Mouse (Mus musculus) brain, embryonic 14.5 days (tissue): Measurements from ENCODE around the gene Megf6. TPM values are rescaled to one million over a fixed set of nuclear protein-coding genes. Genes with fewer than 3 reads are reported as not detected.
A peak's percentile ranks its signal among the peaks of the same experiment; 100 is the strongest.

Experiments used
- DNase-seq: peaks from one replicate; pipeline ENCODE4 v3.0.0-alpha.2; 2011; ENCODE audit warnings: low read depth
- CTCF ChIP-seq: fragments of 200-500 bp; IDR thresholded peaks from 2 replicates; pipeline ENCODE4 v1.5.1; 2012; ENCODE audit warnings: inconsistent platforms, mild to moderate bottlenecking, moderate library complexity, borderline replicate concordance; ENCODE audit not compliant: insufficient read depth, insufficient read length; ENCODE audit errors: extremely low read depth
- POLR2A ChIP-seq: fragments of 200-500 bp; IDR thresholded peaks from 2 replicates; pipeline ENCODE4 v1.6.1; 2012; ENCODE audit warnings: mild to moderate bottlenecking, inconsistent platforms, borderline replicate concordance; ENCODE audit not compliant: poor library complexity, insufficient read depth, insufficient read length, severe bottlenecking; ENCODE audit errors: extremely low read depth
- polyA plus RNA-seq: library from polyadenylated mRNA; depleted of rRNA; stranded (reverse); fragments of >200 nt; gene quantifications from 2 replicates; pipeline ENCODE4 v1.2.3, GENCODE M21; 2012; rRNA removed

The Megf6 gene
- polyA plus RNA-seq, result 12.4 and 21.0 TPM in 2 replicates

DNA sequence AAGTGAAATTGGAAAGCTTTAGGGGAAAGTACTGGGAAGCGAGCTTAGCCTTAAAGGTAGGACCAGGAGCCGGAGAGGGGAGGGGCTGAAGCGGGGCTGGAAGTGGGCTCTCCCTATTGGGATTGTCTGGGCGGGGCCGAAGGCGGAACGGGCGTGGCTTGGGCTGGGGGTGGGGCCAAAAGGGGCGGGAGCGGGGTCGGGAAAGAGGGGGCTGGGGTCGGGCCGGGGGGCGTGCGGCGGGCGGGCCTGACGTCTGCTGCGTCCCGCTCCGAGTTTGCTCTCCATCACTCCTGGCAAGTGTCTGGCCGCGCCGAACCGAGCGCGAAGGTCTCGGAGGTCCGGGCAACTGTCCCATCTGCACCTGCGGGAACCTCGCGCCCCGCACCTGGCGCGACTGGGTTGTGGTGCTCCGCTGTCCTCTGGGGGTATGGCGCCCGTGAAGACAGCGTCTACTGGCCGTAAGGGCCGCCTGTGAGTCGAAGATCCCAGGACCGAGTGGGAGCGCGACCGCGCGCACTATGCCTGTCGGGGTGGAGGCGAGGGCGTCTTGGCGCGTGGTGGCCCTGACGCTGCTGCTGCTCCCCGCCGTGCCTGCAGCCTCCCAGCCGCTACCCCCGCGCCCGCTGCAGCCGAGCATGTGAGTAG lies at the start of gene Megf6:
Megf6 (plus strand) TSS at position 225 of the 645 bp plus-strand sequence.
- DNase-seq, result peak; percentile 73
- TF ChIP-seq CTCF (no peak), POLR2A (no peak)

DNA sequence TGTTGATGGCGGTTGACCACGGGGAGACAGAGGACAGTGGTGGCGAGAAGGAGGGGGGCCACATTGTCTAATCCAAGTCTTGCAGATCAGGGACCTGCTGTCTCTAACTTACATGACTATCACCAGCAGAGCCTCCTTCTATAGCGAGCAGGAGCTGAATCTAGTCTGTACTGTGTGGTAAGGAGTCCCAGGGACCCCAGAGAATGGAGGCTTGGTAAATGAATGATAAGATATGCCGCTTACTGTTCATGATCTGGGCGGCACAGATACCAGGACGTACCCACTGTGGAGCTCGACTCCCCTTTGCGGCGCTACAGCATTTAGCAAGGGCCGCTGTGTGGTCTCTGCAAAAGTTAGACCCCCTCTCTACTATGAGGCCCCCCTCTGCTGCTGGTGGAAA lies 48.7 kb upstream of the Megf6 start:
- DNase-seq, result peak; percentile 43
- TF ChIP-seq POLR2A (no peak), CTCF (no peak)

DNA sequence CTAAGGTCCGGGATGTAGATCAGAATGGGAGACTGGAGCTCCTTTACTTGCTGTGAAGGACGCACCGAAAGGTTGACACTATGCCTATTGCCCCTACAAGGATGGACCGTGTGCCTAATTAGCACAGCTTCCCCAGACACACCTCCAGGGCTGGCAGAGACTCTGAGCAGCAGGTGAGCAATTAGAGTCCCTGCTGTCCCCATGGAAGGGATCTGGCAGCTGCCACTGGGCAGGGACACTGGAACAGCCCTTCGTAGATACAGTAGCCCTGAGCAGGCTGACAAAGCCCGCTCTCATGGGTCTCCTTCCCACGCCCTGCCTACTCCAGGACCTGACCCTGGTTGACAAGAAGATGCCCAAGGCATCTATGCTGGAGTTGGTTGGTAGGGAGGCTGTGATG lies 48.2 kb upstream of the Megf6 start:
- TF ChIP-seq POLR2A (no peak), CTCF (no peak)
- DNase-seq, result no peak

DNA sequence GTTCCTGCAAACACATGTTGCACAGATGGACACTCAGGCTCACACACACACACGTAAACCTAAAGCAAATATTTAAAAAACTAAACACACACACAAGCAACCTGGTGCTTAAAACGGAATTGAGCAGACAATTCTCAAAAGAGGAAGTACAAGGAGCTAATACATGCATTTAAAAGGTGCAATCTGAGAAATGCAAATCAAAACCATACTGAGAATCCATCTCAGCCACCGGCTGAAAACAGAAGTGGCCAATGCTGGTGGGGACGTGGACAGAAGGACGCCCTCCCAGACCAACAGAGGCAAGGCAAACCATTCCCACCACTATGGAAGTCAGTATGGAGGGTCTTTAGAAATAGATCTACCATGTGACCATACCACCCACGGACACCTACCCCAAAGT lies 47.0 kb upstream of the Megf6 start:
- no peak for DNase-seq
- TF ChIP-seq POLR2A (no peak), CTCF (no peak)

DNA sequence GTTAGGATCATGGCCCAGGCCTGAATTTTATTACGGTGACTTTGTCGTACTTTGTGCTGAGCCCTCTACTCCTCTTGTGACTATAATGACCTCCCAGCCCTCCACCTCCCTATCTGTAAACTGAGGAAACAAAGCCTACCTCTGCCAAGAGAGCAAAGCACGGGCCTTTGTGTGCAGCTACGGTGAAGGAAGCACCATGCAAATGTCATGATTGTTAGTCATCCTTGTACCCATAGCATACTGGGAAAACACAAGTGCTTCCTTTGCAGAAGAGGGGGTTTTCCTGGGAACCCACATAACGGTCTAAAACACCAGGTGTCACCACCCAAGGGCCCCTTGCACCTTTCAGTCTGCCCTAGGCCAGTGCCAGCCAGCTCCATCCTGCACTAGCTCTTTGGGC lies 45.3 kb upstream of the Megf6 start:
- TF ChIP-seq POLR2A (no peak), CTCF (no peak)
- no peak for DNase-seq

DNA sequence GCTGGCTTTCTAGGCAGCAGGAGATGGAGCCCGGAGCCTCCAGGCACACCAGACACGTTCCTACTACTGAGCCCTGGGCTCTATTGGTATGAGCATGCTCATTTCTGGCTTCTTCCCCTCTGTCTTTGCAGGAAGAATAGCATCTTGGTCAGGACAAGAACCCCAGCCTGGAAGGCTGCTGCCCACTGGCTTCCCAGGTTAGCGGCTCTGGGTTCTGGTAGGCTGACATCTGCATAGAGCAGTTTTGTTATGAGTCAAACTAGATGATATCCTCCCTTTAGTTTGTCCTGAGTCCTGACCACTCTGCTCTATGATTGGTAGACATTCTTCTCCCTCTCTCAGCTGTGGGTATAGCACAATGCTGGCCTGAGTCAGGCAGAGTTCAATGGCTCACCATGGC lies 43.3 kb upstream of the Megf6 start:
- TF ChIP-seq POLR2A (no peak), CTCF (no peak)
- DNase-seq, result no peak

DNA sequence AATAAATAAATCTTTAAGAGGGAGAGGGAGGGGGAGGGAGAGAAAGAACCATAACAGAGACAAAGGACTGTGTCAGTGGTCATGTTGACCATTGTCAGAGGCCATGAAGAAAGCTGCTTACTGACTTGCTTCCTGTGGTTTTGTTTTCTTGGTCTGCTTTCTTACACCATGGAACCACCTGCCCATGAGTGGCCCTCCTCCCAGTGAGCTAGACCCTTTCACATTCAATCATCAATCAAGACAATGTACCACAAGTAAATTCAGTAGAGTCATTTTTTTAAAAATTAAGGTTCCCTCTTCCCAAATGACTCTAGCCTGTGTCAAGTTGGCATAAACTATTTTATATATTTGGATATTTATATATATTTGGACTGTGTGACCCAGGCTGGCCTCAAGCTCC lies 40.6 kb upstream of the Megf6 start:
- no peak for DNase-seq
- TF ChIP-seq POLR2A (no peak), CTCF (no peak)

DNA sequence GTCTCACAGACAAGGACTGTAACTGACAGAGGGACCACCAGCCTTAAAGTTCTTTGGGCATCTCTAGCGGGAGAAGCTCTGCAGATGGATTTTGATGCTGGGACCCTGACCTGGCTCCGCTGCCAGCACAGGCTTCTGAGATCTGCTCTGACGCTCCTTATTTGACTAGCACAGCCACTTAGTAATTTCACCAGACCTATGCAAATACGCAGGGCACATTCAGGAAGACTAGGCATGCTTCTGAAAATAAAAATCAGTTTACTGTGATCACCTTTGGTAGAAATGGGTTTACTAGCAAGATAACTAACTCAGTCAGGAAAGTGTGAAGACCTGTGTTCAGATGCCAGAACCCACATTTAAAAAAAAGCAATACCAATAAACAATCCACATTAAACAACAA lies 38.6 kb upstream of the Megf6 start:
- TF ChIP-seq POLR2A (no peak), CTCF (no peak)

DNA sequence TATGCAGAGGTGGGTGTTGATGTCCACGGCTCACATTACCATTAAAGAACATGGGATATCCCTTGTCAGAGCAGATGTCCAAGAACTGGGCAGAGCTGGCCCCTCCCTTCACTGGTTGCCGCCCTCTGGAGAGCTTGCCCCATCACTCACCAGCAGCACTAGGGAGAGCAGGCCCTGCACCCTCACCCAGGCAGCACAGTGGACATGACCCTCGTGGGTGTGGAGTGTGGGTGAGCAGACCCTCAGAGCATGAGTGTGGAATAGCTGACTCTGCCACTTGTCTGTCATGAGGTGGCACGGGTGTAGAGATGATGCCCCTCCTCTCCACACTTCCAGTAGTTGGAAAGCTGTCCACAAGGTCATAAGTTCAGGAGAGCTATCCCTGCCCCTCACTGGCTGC lies 35.7 kb upstream of the Megf6 start:
- TF ChIP-seq CTCF, result no peak
- TF ChIP-seq POLR2A, result no peak
- no peak for DNase-seq

More for the DNA sequence above, 38.6 kb upstream of the Megf6 start:
- no peak for DNase-seq

DNA sequence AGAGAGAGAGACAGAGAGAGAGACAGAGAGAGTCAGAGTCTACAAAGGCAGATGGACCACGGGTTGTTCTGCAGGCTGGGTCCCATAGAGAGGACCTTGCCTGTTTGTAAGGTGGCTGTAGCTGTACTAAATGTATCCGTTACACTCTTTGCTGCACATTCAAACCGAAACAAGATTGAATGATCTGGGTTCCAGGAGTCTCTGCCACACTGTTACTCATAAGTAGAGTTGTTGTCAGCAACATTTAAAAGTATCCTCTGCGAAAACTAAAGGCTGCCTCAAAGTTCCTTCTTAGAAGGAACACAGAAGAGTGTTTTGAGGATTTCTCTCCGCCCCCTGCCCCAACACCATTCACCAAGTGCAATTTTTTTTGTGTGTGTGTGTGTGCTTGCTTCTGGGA lies 33.4 kb upstream of the Megf6 start:
- TF ChIP-seq CTCF (no peak), POLR2A (no peak)
- DNase-seq, result no peak

DNA sequence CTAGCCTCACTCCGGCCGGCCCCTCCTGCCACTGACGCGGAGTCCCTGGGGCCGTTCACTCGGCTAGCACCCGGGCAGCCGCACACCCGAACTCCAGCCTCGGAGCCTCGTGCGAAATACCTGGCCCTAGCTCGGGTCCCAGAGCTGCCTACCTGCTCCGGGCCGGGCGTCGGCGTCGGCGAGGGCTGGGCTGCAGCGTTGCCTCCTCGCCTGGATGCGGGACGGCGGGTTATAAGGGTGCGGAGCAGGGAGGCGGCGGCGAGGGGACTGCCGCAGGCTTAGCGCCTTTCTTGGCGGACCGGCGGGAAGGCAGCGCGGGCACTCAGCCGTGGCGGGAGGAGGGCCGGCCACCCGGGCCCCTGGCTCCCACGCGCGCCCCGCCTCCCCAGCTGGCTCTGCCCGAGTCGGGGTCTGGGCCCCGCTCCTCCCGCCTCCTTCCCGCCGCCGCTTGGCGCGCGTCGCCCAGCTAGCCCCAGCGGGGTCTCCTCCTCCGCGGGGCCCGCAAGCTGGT lies 30.8 kb upstream of the Megf6 start:
- TF ChIP-seq CTCF (no peak), POLR2A (no peak)
- DNase-seq, result peak; percentile 24

DNA sequence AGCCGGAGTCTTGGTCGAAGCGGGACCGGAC lies 30.5 kb upstream of the Megf6 start, which contains the start of gene Trp73:
Trp73 (minus strand) TSS at position 27 of the 31 bp plus-strand sequence.
- TF ChIP-seq POLR2A, result no peak
- no peak for TF ChIP-seq CTCF
- no peak for DNase-seq
